Mouse (Mus musculus) bone marrow, adult 2 months (tissue): ENCODE measurements around the gene Tmem56.

ENCODE experiments used
- CTCF ChIP-seq: fragments of 200-500 bp; IDR thresholded peaks from 2 replicates; pipeline ENCODE4 v1.5.1; 2011; ENCODE audit warnings: low read length, control low read depth; ENCODE audit not compliant: control insufficient read depth, insufficient read depth
- POLR2A ChIP-seq: fragments of 200-500 bp; IDR thresholded peaks from 2 replicates; pipeline ENCODE4 v1.6.1; 2011; ENCODE audit warnings: low read depth, mild to moderate bottlenecking, control low read depth, low read length, borderline replicate concordance; ENCODE audit not compliant: control insufficient read depth

- TF ChIP-seq CTCF (no peak), POLR2A (no peak)
These were observed 8.9 kb downstream of the Tmem56 start for GRCm38 (mm10) chr3:121274010-121274409.
